Mouse (Mus musculus) forebrain, embryonic 10.5 days (tissue): ENCODE measurements around the gene Pcnx2. TPM values are rescaled to one million over a fixed set of nuclear protein-coding genes. Genes with fewer than 3 reads are reported as not detected.

Source experiments
- DNase-seq: peaks from one replicate; pipeline ENCODE4 v3.0.0-alpha.2; 2017; ENCODE audit warnings: low spot score; ENCODE audit errors: extremely low spot score
- H3K27ac ChIP-seq: fragments of 300-500 bp; sonication (generic); 2 replicates; pipeline ENCODE4 v1.5.1; 2016; ENCODE audit warnings: mild to moderate bottlenecking
- H3K27me3 ChIP-seq: fragments of 300-500 bp; sonication (generic); 2 replicates; pipeline ENCODE4 v1.6.1; 2016; ENCODE audit warnings: mild to moderate bottlenecking; ENCODE audit not compliant: poor library complexity, severe bottlenecking
- H3K36me3 ChIP-seq: fragments of 300-500 bp; sonication (generic); replicated peaks from 2 replicates; pipeline ENCODE4 v1.6.1; 2016; ENCODE audit warnings: mild to moderate bottlenecking, moderate library complexity
- H3K4me1 ChIP-seq: fragments of 300-500 bp; sonication (generic); 2 replicates; pipeline ENCODE4 v1.6.1; 2016
- H3K4me3 ChIP-seq: fragments of 300-500 bp; sonication (generic); 2 replicates; pipeline ENCODE4 v1.5.1; 2016; ENCODE audit warnings: mild to moderate bottlenecking, moderate library complexity
- H3K9me3 ChIP-seq: fragments of 300-500 bp; sonication (generic); 2 replicates; pipeline ENCODE4 v1.6.1; 2016; ENCODE audit warnings: mild to moderate bottlenecking, moderate library complexity
- WGBS: fragments of 180-500 bp; shearing (Covaris S2); methylation state at CpG from one replicate; pipeline ENCODE4 v1.1.7; 2016; 5-methylcytosine and 5-hydroxymethylcytosine counted together
- polyA plus RNA-seq: library from polyadenylated mRNA; unstranded; fragments of >200 nt; fragmentation: Nextera tagmentation; extraction: Ambion mirVana; gene quantifications from 2 replicates; pipeline ENCODE4 v1.2.1, GENCODE M21; 2016

The Pcnx2 gene
- polyA plus RNA-seq, 1 experiment from 2014 or later: 0.15 TPM

DNA sequence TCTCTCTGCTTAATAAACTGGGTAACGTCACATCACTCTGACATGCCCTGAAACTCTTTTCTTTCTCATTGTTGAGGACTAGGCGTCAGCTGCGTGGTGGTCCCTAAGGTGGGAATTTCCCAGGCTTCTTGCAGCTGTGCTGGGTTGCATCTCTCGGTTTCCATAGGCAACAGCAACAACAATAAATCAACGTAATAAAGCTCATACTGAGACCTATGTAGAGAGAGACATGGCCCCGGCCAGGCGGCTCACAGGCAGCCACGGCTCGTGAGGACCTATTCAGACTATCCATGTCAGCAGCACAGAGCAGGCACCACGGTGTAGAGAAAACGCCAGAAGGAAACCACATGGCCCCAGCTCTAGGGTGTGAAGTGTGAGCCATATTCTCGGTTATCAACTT, 50.3 kb downstream of the Pcnx2 start:
- Histone ChIP-seq H3K4me1 (peaks cover 26% of the 10 kb centered on the region), H3K27ac (no peak overlapping the region), H3K9me3 (no peaks in the 10 kb centered on the region), H3K4me3 (no peak overlapping the region), H3K27me3 (no peaks in the 10 kb centered on the region), H3K36me3 (no peaks in the 10 kb centered on the region)
- WGBS: 85% methylated on average over 12 of the region's 12 CpGs
- no peak for DNase-seq

DNA sequence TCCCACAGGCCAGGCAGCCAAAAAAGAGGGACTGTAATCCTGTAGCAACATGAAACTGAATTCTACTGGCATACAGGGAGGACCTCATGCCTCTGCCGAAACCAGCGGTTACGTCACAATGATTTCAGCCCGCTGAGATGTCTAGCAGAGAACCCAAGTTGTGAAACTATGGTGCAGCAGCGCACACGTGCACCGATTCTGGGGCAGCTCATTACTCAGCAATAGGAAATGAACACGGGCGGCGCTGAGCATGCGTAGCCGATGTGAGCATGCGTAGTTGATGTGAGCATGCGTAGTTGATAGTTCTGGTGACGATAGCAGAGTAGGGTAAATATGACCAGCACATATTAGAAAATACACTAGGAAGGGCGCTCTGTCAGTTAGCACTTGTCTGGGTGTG, 52.8 kb downstream of the Pcnx2 start:
- no peaks in the 10 kb centered on the region for H3K27me3 ChIP-seq
- H3K9me3 ChIP-seq: no peaks in the 10 kb centered on the region
- no peak overlapping the region for H3K27ac ChIP-seq
- DNase-seq: no peak
- H3K36me3 ChIP-seq: no peaks in the 10 kb centered on the region
- H3K4me1 ChIP-seq: peaks cover 36% of the 10 kb centered on the region
- 97% methylated on average over 16 of the region's 16 CpGs for WGBS
- no peak overlapping the region for H3K4me3 ChIP-seq

DNA sequence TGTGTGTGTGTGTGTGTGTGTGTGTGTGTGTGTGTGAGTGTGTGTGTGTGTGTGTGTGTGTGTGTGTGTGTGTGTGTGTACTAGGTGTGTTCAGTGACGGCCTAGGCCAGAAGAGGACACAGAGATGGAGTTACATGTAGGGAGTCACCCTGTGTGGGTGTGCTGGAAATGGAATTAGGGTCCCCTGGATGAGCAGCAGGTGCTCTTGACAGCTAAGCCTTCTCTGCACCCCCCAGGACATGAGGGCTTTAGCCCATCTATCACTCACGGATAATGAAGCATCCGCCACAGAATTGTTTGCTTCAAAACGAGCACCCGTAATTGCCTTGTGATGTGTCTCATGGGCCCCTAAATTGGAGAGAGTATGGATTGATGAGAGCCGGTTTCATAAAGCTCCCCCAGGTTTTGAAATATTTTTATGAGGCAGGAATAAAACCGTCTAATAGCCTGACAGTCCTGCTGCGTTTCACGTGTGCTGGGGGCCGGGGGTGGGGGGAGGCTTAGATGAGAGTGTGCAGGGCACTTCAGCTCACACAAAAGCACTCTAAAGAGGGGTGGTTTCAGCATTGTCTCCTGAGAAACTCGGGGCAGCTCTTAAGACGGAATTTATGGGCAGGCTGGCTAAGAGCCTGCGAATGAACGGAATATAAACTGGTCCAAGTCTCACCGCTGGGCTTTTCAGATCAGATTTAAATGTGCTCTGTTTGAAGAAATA, 54.8 kb downstream of the Pcnx2 start:
- no peak for DNase-seq
- no peaks in the 10 kb centered on the region for H3K27me3 ChIP-seq

DNA sequence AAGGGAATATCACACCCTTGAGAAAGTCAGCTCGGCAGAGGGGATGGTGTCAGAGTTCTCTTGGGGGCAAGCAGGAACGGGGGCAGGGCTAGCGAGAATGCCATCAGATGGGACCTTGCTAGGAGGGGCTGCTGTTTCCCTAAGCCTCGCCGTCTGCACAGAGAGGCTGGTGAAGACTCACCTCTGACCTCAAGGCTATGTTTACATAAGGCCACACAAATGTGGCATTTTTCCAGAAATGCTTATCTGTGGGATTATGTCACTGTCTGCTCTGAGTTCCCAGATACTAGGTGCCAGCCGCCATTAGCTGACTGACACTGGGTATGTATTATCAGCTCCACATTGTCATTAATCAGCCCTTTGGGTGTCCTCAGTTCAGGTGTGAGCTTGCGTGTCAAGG, 56.0 kb downstream of the Pcnx2 start:
- no peaks in the 10 kb centered on the region for H3K36me3 ChIP-seq
- H3K9me3 ChIP-seq: no peaks in the 10 kb centered on the region
- H3K4me1 ChIP-seq: peaks cover 27% of the 10 kb centered on the region
- DNase-seq: no peak
- no peak overlapping the region for H3K27ac ChIP-seq
- WGBS: 69% methylated on average over 7 of the region's 7 CpGs
- no peaks in the 10 kb centered on the region for H3K27me3 ChIP-seq
- H3K4me3 ChIP-seq: no peak overlapping the region

More for the DNA sequence above, 54.8 kb downstream of the Pcnx2 start:
- 49% methylated on average over 15 of the region's 15 CpGs for WGBS
- H3K4me1 ChIP-seq: peaks cover 35% of the 10 kb centered on the region
- H3K4me3 ChIP-seq: no peak overlapping the region
- H3K36me3 ChIP-seq: no peaks in the 10 kb centered on the region
- no peaks in the 10 kb centered on the region for H3K9me3 ChIP-seq
- peak overlapping the region; percentile 67 for H3K27ac ChIP-seq

DNA sequence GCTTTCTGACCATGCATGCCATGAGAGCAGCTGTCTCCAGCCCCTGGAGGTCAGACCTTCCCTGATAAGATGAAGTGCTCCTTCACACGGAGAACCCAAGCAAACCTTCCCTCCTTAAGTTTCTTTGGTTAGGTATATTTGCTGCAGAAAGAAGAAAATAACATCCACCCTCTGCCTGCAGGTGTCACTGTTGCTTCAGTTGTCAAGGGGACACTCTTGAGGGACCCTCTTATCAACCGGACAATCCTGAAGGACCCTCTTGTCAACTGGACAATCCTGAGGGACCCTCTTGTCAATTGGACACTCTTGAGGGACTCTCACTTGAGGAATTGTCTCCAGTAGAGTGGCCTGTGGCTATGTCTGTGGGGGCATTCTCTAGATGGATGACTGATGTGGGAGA, 73.4 kb downstream of the Pcnx2 start:
- H3K36me3 ChIP-seq: no peaks in the 10 kb centered on the region
- peaks cover 4% of the 10 kb centered on the region; the same call in 1 of the 2 replicates for H3K4me1 ChIP-seq
- WGBS: 39% methylated on average over 2 of the region's 2 CpGs
- no peak overlapping the region for H3K27ac ChIP-seq
- no peaks in the 10 kb centered on the region for H3K27me3 ChIP-seq
- no peaks in the 10 kb centered on the region for H3K9me3 ChIP-seq
- DNase-seq: no peak
- no peak overlapping the region for H3K4me3 ChIP-seq

DNA sequence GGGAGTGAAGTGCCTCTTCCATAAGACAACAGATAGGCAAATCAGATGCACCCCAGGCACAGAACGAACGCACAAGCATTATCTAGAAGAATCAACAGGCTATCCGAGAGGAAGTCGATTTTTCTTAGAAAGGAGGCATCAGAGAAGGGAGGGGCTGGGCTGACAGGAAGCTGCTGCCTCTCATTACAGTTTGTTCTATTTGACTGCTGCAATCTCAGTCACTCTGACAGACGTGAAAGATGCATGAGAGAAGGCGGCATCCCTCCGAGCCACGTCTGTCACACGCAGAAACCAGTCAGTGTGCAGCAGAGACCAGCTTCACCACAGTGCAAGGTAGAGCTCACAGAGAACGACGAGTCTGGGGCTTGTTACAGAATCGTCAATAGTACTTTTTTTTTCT, 74.4 kb downstream of the Pcnx2 start:
- H3K4me3 ChIP-seq: no peak overlapping the region
- H3K27me3 ChIP-seq: no peaks in the 10 kb centered on the region
- no peak overlapping the region for H3K27ac ChIP-seq
- H3K4me1 ChIP-seq: peaks cover 4% of the 10 kb centered on the region; the same call in 1 of the 2 replicates
- no peak for DNase-seq
- 82% methylated on average over 12 of the region's 12 CpGs for WGBS
- no peaks in the 10 kb centered on the region for H3K9me3 ChIP-seq
- H3K36me3 ChIP-seq: no peaks in the 10 kb centered on the region

DNA sequence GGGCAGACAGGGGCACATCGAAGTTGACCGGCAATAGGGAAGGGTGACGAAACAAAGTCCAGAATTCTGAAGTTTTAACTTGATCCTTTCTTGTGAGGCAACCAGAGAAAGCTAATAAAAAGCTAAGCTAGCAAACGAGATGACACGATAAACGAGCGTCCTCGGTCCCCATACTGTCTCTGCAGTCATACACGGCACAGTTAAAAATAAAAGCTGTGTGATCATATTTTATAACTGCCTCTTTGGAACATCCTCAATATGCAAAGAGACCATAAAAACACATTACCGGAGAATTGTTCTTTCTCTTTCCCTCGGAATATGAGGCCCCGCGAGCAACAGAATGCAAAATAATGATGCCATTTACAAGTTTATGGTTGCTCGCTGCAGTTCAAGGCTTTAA, 76.1 kb downstream of the Pcnx2 start:
- Histone ChIP-seq H3K9me3 (no peaks in the 10 kb centered on the region), H3K4me3 (no peak overlapping the region), H3K27ac (no peak overlapping the region), H3K36me3 (no peaks in the 10 kb centered on the region), H3K4me1 (peaks cover 4% of the 10 kb centered on the region; the same call in 1 of the 2 replicates), H3K27me3 (no peaks in the 10 kb centered on the region)
- WGBS: 93% methylated on average over 14 of the region's 14 CpGs
- no peak for DNase-seq

DNA sequence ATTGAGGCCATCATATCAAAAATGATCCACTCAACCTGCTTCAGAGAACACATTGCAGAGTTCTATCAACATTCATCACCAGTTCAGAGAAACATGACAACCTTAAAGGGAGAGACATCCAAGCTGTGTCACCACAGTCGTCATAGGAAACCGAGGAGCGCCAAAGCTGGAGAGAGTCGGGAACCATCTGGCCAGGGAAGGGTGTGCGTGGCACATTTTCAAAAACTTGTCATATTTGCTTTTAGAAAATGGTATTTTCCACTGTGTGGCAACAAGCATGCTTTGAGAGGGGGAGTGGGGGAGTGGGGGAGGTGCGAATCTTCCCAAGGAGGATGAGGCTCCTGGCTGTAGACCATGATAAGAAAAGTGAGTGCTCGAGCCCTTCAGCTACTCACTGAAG, 78.3 kb downstream of the Pcnx2 start:
- no peak overlapping the region for H3K4me3 ChIP-seq
- H3K4me1 ChIP-seq: peaks cover 15% of the 10 kb centered on the region
- DNase-seq: no peak
- H3K9me3 ChIP-seq: peaks cover 3% of the 10 kb centered on the region; the same call in 1 of the 2 replicates
- H3K27me3 ChIP-seq: no peaks in the 10 kb centered on the region
- 86% methylated on average over 7 of the region's 7 CpGs for WGBS
- no peaks in the 10 kb centered on the region for H3K36me3 ChIP-seq
- H3K27ac ChIP-seq: no peak overlapping the region

DNA sequence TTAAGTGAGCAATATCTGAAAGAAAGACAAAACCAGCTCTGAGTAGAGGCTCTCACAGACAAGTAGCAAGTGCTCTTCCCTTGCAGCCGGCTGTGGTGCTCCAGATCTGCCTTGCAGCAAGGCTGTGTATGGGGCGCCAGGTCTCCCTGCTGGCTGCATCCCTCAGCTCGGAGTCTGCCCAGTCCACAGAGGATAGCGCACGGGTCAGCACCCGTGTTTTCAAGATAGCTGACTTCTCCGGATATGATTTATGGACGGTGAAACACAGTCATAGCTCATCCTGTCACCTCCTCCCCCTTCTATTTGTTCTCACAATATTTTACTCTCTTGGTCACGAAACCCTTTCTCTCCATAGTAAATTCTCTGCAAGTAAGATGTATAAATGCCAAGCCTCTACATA, 79.3 kb downstream of the Pcnx2 start:
- no peaks in the 10 kb centered on the region for H3K36me3 ChIP-seq
- H3K27me3 ChIP-seq: no peaks in the 10 kb centered on the region
- no peak for DNase-seq
- H3K9me3 ChIP-seq: peaks cover 3% of the 10 kb centered on the region; the same call in 1 of the 2 replicates
- WGBS: 91% methylated on average over 9 of the region's 9 CpGs
- H3K4me1 ChIP-seq: peaks cover 15% of the 10 kb centered on the region
- H3K27ac ChIP-seq: no peak overlapping the region
- H3K4me3 ChIP-seq: no peak overlapping the region

DNA sequence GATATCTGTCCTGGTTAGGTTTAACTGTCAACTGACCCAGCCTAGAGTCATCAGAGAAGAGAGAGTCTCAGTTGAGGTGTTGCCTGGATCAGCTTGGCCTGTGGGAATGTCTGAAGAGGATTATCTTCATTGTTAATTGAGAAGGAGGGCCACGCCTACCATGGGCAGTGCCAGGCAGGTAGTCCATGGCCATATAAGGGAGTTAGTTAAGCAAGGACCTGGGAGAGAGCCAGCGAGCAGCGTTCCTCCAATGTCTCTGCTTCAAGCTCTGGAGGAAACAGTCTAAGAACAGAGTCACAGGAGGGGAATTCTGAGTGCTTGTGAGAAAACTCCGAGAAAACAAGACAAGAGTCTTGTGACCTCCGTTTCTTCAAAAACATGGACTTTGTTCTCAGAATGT, 81.4 kb downstream of the Pcnx2 start:
- H3K36me3 ChIP-seq: no peaks in the 10 kb centered on the region
- peaks cover 15% of the 10 kb centered on the region for H3K4me1 ChIP-seq
- WGBS: 74% methylated on average over 5 of the region's 5 CpGs
- no peak overlapping the region for H3K4me3 ChIP-seq
- no peak for DNase-seq
- H3K27ac ChIP-seq: no peak overlapping the region
- no peaks in the 10 kb centered on the region for H3K27me3 ChIP-seq
- peaks cover 3% of the 10 kb centered on the region; the same call in 1 of the 2 replicates for H3K9me3 ChIP-seq

DNA sequence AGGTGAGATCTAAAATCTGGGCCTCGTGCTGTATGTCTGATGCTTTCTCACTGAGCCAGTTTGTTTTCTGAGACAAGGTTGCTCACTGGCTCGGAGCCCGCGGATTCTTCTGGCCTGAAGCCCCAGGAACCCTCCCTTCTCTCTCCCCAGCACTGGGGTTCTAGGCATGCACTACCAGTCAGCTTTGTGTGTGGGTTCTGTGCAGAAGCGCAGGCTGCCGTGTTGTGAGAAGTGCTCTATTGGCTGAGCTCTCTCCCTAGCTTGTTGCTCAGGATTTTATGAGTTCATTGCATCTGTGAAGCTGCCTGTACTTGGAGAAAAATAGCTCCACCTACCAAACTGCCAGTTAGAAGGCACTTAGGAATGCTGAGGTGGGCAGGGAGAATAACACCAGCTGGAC, 89.3 kb downstream of the Pcnx2 start:
- DNase-seq: no peak
- Histone ChIP-seq H3K9me3 (no peaks in the 10 kb centered on the region), H3K36me3 (no peaks in the 10 kb centered on the region), H3K27me3 (no peaks in the 10 kb centered on the region), H3K27ac (no peak overlapping the region), H3K4me3 (no peak overlapping the region), H3K4me1 (peaks cover 4% of the 10 kb centered on the region; the same call in 1 of the 2 replicates)
- WGBS: 94% methylated on average over 6 of the region's 6 CpGs

DNA sequence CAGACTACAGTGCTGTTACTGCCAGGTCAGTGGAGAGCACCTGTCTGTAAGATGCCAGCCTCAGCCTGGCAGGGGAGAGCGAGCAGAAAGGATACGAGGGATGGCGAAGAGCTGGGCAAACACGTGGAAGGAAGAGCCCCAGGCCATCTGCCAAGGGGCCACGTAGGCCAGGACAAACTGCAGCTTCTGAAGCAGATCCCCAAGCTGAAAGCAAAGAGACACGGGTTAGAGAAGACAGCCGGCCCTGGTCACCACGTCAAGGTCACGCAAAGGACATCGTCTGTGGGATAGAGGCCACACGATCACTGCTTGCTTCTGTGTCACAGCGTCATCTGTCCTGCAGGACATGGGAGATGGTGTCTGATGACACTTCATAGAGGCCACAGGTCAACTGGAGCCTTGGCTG, 90.2 kb downstream of the Pcnx2 start:
- H3K4me3 ChIP-seq: no peak overlapping the region
- 89% methylated on average over 12 of the region's 12 CpGs for WGBS
- H3K27me3 ChIP-seq: no peaks in the 10 kb centered on the region
- peaks cover 4% of the 10 kb centered on the region; the same call in 1 of the 2 replicates for H3K4me1 ChIP-seq
- DNase-seq: no peak
- H3K36me3 ChIP-seq: no peaks in the 10 kb centered on the region
- no peaks in the 10 kb centered on the region for H3K9me3 ChIP-seq
- H3K27ac ChIP-seq: no peak overlapping the region

DNA sequence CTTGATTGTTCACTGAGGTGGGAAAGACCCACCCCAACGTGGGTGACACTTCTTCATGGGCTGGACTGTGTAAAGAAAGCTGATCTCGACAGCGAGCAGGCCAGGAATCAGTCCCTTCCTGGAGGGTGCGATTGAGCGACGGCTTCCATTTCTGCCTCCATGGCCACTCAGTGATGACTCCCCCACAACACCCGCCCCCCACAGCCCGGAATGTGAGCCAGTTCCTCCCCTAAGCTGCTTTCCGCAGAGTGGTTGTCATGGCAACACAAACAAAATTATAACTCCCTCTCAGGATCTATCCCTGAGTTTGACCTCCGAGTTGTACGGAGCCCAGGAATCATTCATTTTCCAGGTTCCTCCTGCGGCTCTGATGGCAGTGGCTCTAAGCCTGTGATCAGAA, 91.7 kb downstream of the Pcnx2 start:
- no peak overlapping the region for H3K4me3 ChIP-seq
- no peaks in the 10 kb centered on the region for H3K27me3 ChIP-seq
- no peak overlapping the region for H3K27ac ChIP-seq
- DNase-seq: no peak
- no peaks in the 10 kb centered on the region for H3K9me3 ChIP-seq
- no peaks in the 10 kb centered on the region for H3K36me3 ChIP-seq
- H3K4me1 ChIP-seq: peaks cover 4% of the 10 kb centered on the region; the same call in 1 of the 2 replicates
- 90% methylated on average over 12 of the region's 12 CpGs for WGBS
